Mouse (Mus musculus) MEL (cell line): Measurements from ENCODE around the gene Tmbim4. TPM values are rescaled to one million over a fixed set of nuclear protein-coding genes. Genes with fewer than 3 reads are reported as not detected.

Experiments
- DNase-seq: peaks from one replicate; pipeline ENCODE4 v3.0.0; 2011; ENCODE audit warnings: low read depth, low spot score
- H3K27ac ChIP-seq: 2 replicates; pipeline ENCODE4 v1.5.1; 2012; ENCODE audit warnings: low read depth, mild to moderate bottlenecking, control low read depth, low read length, moderate library complexity; ENCODE audit not compliant: control insufficient read depth
- H3K27me3 ChIP-seq, 2 experiments: fragments of 150-350 bp in 1 of 2; sonication (generic) in 1 of 2; 2 replicates each; pipeline ENCODE4 v1.6.1; 2012; ENCODE audit warnings: low read length in 2 of 2, mild to moderate bottlenecking in 2 of 2, improper control_type of control experiment in 1 of 2, moderate library complexity in 1 of 2; ENCODE audit not compliant: insufficient read depth in 2 of 2, control insufficient read depth in 1 of 2
- H3K36me3 ChIP-seq, 2 experiments: 2 replicates each; pipeline ENCODE4 v1.6.1; 2012 to 2014; ENCODE audit warnings: low read length in 2 of 2, improper control_type of control experiment in 1 of 2, inconsistent platforms in 1 of 2, mild to moderate bottlenecking in 1 of 2; ENCODE audit not compliant: insufficient read depth in 2 of 2, control insufficient read depth in 1 of 2
- H3K4me1 ChIP-seq, 2 experiments: fragments of 150-350 bp in 1 of 2; sonication (generic) in 1 of 2; 2 replicates each; pipeline ENCODE4 v1.6.1; 2012; ENCODE audit warnings: low read length in 2 of 2, improper control_type of control experiment in 1 of 2, mild to moderate bottlenecking in 1 of 2; ENCODE audit not compliant: insufficient read depth in 2 of 2, control insufficient read depth in 1 of 2
- H3K4me3 ChIP-seq, 2 experiments: fragments of 150-350 bp in 1 of 2; sonication (generic) in 1 of 2; 2 replicates each; pipeline ENCODE4 v1.5.1; 2012; ENCODE audit warnings: low read depth in 2 of 2, low read length in 2 of 2, mild to moderate bottlenecking in 2 of 2, moderate library complexity in 2 of 2, control low read depth in 1 of 2, improper control_type of control experiment in 1 of 2; ENCODE audit not compliant: control insufficient read depth in 1 of 2, insufficient read depth in 1 of 2
- H3K79me2 ChIP-seq: 2 replicates; pipeline ENCODE4 v1.6.1; 2012; ENCODE audit warnings: mild to moderate bottlenecking, low read length, moderate library complexity; ENCODE audit not compliant: control insufficient read depth, poor library complexity, insufficient read depth
- H3K9ac ChIP-seq: 2 replicates; pipeline ENCODE4 v1.6.1; 2012; ENCODE audit warnings: low read depth, mild to moderate bottlenecking, control low read depth, low read length, moderate library complexity; ENCODE audit not compliant: control insufficient read depth, poor library complexity, severe bottlenecking
- H3K9me3 ChIP-seq: fragments of 150-350 bp; sonication (generic); replicated peaks from 2 replicates; pipeline ENCODE4 v1.6.1; 2012; ENCODE audit warnings: mild to moderate bottlenecking, low read length, improper control_type of control experiment, moderate library complexity; ENCODE audit not compliant: insufficient read depth
- BHLHE40 ChIP-seq: IDR thresholded peaks from 2 replicates; pipeline ENCODE4 v1.6.1; 2012; ENCODE audit warnings: low read depth, mild to moderate bottlenecking, inconsistent platforms, low read length, improper control_type of control experiment, borderline replicate concordance
- ELF1 ChIP-seq: IDR thresholded peaks from 2 replicates; pipeline ENCODE4 v1.6.1; 2014; ENCODE audit warnings: low read depth, mild to moderate bottlenecking, inconsistent platforms, low read length, improper control_type of control experiment, moderate library complexity
- EP300 ChIP-seq, 2 experiments: IDR thresholded peaks; 2 replicates each; pipeline ENCODE4 v1.6.1; 2011; ENCODE audit warnings: improper control_type of control experiment in 2 of 2, low read length in 2 of 2, low read depth in 1 of 2, mild to moderate bottlenecking in 1 of 2
- GABPA ChIP-seq: IDR thresholded peaks from 2 replicates; pipeline ENCODE4 v1.6.1; 2012; ENCODE audit warnings: low read depth, mild to moderate bottlenecking, inconsistent platforms, low read length, improper control_type of control experiment, moderate library complexity
- MAX ChIP-seq: IDR thresholded peaks from 2 replicates; pipeline ENCODE4 v1.6.1; 2011; ENCODE audit warnings: low read length, improper control_type of control experiment
- MEF2A ChIP-seq: IDR thresholded peaks from 2 replicates; pipeline ENCODE4 v1.6.1; 2014; ENCODE audit warnings: low read depth, mild to moderate bottlenecking, inconsistent platforms, low read length, improper control_type of control experiment; ENCODE audit not compliant: poor library complexity, insufficient replicate concordance, severe bottlenecking; ENCODE audit errors: extremely low read depth
- MXI1 ChIP-seq: IDR thresholded peaks from 2 replicates; pipeline ENCODE4 v1.6.1; 2011; ENCODE audit warnings: mild to moderate bottlenecking, low read depth, low read length, improper control_type of control experiment
- POLR2A ChIP-seq, 2 experiments: IDR thresholded peaks; 2 replicates each; pipeline ENCODE4 v1.6.1; 2011 to 2012; ENCODE audit warnings: low read length in 2 of 2, mild to moderate bottlenecking in 2 of 2, control low read depth in 1 of 2, improper control_type of control experiment in 1 of 2, low read depth in 1 of 2, moderate library complexity in 1 of 2; ENCODE audit not compliant: control insufficient read depth in 1 of 2, insufficient read depth in 1 of 2, poor library complexity in 1 of 2
- POLR2AphosphoS2 ChIP-seq: IDR thresholded peaks from 2 replicates; pipeline ENCODE4 v1.6.1; 2011; ENCODE audit warnings: low read length, improper control_type of control experiment
- POLR2AphosphoS5 ChIP-seq: IDR thresholded peaks from 2 replicates; pipeline ENCODE4 v1.6.1; 2012; ENCODE audit warnings: low read depth, borderline replicate concordance, mild to moderate bottlenecking, inconsistent platforms, low read length, moderate library complexity, mixed read lengths
- RCOR1 ChIP-seq: IDR thresholded peaks from 2 replicates; pipeline ENCODE4 v1.6.1; 2012; ENCODE audit warnings: low read depth, mild to moderate bottlenecking, inconsistent platforms, low read length, improper control_type of control experiment
- SMC3 ChIP-seq: IDR thresholded peaks from 2 replicates; pipeline ENCODE4 v1.6.1; 2011; ENCODE audit warnings: low read depth, low read length, improper control_type of control experiment
- TAL1 ChIP-seq: IDR thresholded peaks from 2 replicates; pipeline ENCODE4 v1.6.1; 2012; ENCODE audit warnings: mild to moderate bottlenecking, inconsistent platforms, low read length, moderate library complexity, mixed read lengths
- TBP ChIP-seq: IDR thresholded peaks from 2 replicates; pipeline ENCODE4 v1.8.0; 2011; ENCODE audit warnings: low read depth, low read length, improper control_type of control experiment
- UBTF ChIP-seq: IDR thresholded peaks from 2 replicates; pipeline ENCODE4 v1.6.1; 2012; ENCODE audit warnings: low read depth, mild to moderate bottlenecking, inconsistent platforms, low read length, improper control_type of control experiment, moderate library complexity, borderline replicate concordance; ENCODE audit not compliant: insufficient read depth
- USF2 ChIP-seq, 2 experiments: IDR thresholded peaks; 2 replicates each; pipeline ENCODE4 v1.6.1; 2011 to 2012; ENCODE audit warnings: improper control_type of control experiment in 2 of 2, low read length in 2 of 2, borderline replicate concordance in 1 of 2, inconsistent platforms in 1 of 2, low read depth in 1 of 2, mild to moderate bottlenecking in 1 of 2; ENCODE audit not compliant: insufficient read depth in 1 of 2
- ZNF384 ChIP-seq: IDR thresholded peaks from 2 replicates; pipeline ENCODE4 v1.6.1; 2012; ENCODE audit warnings: low read depth, mild to moderate bottlenecking, inconsistent platforms, low read length, improper control_type of control experiment
- polyA plus RNA-seq, 2 experiments: library from polyadenylated mRNA; stranded (reverse) in 1 of 2; unstranded in 1 of 2; fragments of >175 nt in 1 of 2; fragments of >200 nt in 1 of 2; gene quantifications; 2 replicates each; pipeline versions ENCODE4 v1.2.1 to v1.2.4; 2012; ENCODE audit warnings: low replicate concordance in 2 of 2, low read depth in 1 of 2; ENCODE audit not compliant: insufficient read length in 2 of 2, insufficient read depth in 1 of 2, missing spikeins in 1 of 2
- total RNA-seq: library from RNA; depleted of rRNA; stranded (reverse); fragments of 300-350 nt; gene quantifications from 2 replicates; pipeline ENCODE4 v1.2.3, GENCODE M21; 2012

The Tmbim4 gene
- total and polyA plus RNA-seq, 3 experiments: 52.5 to 80.3 TPM; not detected in 1

DNA sequence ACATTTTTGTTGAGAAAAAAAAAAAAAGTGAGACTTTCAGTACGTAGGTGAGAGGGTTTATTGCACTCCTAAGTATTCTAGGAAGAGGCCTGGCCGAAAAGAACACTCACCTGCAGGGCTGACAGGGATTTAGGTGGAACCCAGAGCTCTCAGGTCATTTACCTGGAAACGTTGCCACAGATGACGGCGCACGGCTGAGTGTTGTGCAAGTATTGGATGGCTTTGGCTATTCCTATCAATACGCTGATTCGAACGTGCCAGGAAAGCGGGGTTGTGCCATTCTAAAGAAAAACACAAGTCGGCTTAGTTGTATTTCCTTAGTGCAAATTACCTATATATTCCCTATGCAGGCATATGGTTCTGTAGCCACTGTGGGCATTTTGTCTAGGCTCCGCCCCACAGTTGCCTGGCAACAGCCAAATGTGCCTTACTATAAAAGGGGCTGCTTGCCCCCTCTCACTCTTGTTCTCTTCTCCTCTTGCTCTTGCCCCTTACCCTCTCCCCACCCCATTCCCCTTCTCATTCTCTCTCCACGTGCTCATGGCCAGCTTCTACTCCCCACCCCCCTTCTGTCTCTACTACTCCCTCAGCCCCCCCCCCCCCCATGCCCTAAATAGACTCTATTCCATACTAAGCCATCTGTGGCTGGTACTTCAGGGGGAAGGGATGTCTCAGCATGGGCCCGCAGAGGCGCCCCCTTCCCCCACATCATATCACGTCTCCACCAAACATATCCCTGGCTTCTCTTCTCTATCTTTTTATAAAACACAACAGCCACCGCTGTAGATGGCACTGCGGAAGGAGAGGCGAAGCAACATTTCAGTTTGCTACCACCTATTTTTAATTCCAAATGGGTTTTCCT is 36.2 kb upstream of the Tmbim4 start:
- Histone ChIP-seq H3K36me3 (peaks cover 0 to 27% of the 10 kb centered on the region in 2 experiments; a peak in 3 of 4 replicates), H3K27me3 (no peaks in the 10 kb centered on the region), H3K9me3 (no peaks in the 10 kb centered on the region), H3K9ac (no peak overlapping the region), H3K4me3 (no peak overlapping the region), H3K4me1 (peaks cover 20% of the 10 kb centered on the region in 2 experiments), H3K27ac (no peak overlapping the region), H3K79me2 (0 out of 2 replicates have a peak, but pooled peaks cover 3% of the 10 kb centered on the region)
- DNase-seq: no peak
- TF ChIP-seq MEF2A (no peak), POLR2AphosphoS5 (no peak), POLR2A (IDR thresholded peaks at IDR 0.05; ENCODE audit: control insufficient read depth in 1 of 2, insufficient read depth in 1 of 2, low read depth in 1 of 2, low read length in 2 of 2, poor library complexity in 1 of 2) (no peak), EP300 (IDR thresholded peaks at IDR 0.05; ENCODE audit: low read depth in 1 of 2, low read length in 2 of 2) (no peak), UBTF (no peak), POLR2AphosphoS2 (no peak), RCOR1 (no peak), GABPA (no peak), ZNF384 (no peak), TBP (no peak), TAL1 (no peak), USF2 (IDR thresholded peaks at IDR 0.05; ENCODE audit: borderline replicate concordance in 1 of 2, insufficient read depth in 1 of 2, low read depth in 1 of 2, low read length in 2 of 2) (no peak), MAX (no peak)

DNA sequence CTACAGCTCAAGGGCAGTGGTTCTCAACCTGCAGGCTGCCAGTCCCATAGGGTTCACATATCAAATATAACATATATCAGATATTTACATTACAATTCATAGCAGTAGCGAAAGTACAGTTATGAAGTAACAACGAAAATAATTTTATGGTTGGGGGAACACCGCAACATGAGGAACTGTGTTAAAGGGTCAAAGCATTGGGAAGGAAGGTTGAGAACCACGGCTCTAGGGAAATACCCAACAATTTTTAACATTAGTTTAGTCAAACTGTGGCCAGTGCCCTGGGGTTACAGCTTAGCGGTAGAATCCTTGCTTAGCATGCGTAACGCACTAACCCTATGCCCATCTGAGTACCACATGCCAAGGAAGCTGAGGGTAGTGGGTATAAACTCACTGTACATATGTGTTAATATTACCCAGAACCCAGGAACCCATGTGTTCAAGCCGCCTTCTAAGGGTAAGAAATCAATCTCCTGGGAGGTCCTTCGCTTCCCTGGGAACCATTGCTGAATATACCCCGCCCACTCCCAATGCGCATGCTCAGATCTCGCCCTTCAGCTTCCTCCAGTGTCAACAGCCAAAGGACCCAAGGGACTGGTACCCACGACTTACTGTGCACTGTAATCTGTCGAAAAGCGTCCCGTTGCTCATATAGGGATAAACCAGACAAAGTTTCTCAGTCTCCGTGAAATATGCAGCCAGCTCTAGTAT is 35.4 kb upstream of the Tmbim4 start:
- Histone ChIP-seq H3K79me2 (0 out of 2 replicates have a peak, but pooled peaks cover 3% of the 10 kb centered on the region), H3K9me3 (no peaks in the 10 kb centered on the region), H3K36me3 (peaks cover 0 to 29% of the 10 kb centered on the region in 2 experiments; a peak in 3 of 4 replicates), H3K27ac (no peak overlapping the region), H3K9ac (no peak overlapping the region), H3K4me3 (no peak overlapping the region), H3K4me1 (peaks cover 20% of the 10 kb centered on the region in 2 experiments), H3K27me3 (no peaks in the 10 kb centered on the region)
- no peak for DNase-seq
- TF ChIP-seq SMC3: no peak
- TF ChIP-seq USF2 (IDR thresholded peaks at IDR 0.05; ENCODE audit: borderline replicate concordance in 1 of 2, insufficient read depth in 1 of 2, low read depth in 1 of 2, low read length in 2 of 2): no peak
- TF ChIP-seq BHLHE40: no peak
- no peak for TF ChIP-seq ELF1
- no peak for TF ChIP-seq POLR2A (IDR thresholded peaks at IDR 0.05; ENCODE audit: control insufficient read depth in 1 of 2, insufficient read depth in 1 of 2, low read depth in 1 of 2, low read length in 2 of 2, poor library complexity in 1 of 2)
- no peak for TF ChIP-seq MXI1
- no peak for TF ChIP-seq MEF2A
- TF ChIP-seq RCOR1: no peak
- no peak for TF ChIP-seq ZNF384
